Mouse (Mus musculus) midbrain, embryonic 14.5 days (tissue): ENCODE data around the gene Ccl28. TPM values are rescaled to one million over a fixed set of nuclear protein-coding genes. Genes with fewer than 3 reads are reported as not detected.

Source experiments
- ATAC-seq: fragments of 200-750 bp; cut with Nextera tagmentation; 2 replicates; pipeline ENCODE4 v1.8.0; 2017; ENCODE audit warnings: moderate number of reproducible peaks, moderate library complexity; ENCODE audit not compliant: low FRiP score, low TSS enrichment
- DNase-seq: peaks from one replicate; pipeline ENCODE4 v3.0.0-alpha.2; 2015
- H3K27ac ChIP-seq: fragments of 300-500 bp; sonication (generic); replicated peaks from 2 replicates; pipeline ENCODE4 v1.5.1; 2014; ENCODE audit warnings: mild to moderate bottlenecking, low read depth, low read length, moderate library complexity
- H3K27me3 ChIP-seq: fragments of 300-500 bp; sonication (generic); 2 replicates; pipeline ENCODE4 v1.6.1; 2014; ENCODE audit warnings: low read length, control low read depth, mixed read lengths; ENCODE audit not compliant: control insufficient read depth, insufficient read depth
- H3K36me3 ChIP-seq: fragments of 300-500 bp; sonication (generic); 2 replicates; pipeline ENCODE4 v1.6.1; 2014; ENCODE audit warnings: low read length, control low read depth; ENCODE audit not compliant: control insufficient read depth, insufficient read depth
- H3K4me1 ChIP-seq: fragments of 300-500 bp; sonication (generic); 2 replicates; pipeline ENCODE4 v1.6.1; 2014; ENCODE audit warnings: mild to moderate bottlenecking, antibody characterized with exemption, low read length, control low read depth; ENCODE audit not compliant: control insufficient read depth, insufficient read depth
- H3K4me2 ChIP-seq: fragments of 300-500 bp; sonication (generic); 2 replicates; pipeline ENCODE4 v1.6.1; 2014; ENCODE audit warnings: mild to moderate bottlenecking, low read length, moderate library complexity
- H3K4me3 ChIP-seq: fragments of 300-500 bp; sonication (generic); replicated peaks from 2 replicates; pipeline ENCODE4 v1.5.1; 2014; ENCODE audit warnings: low read depth, low read length
- H3K9ac ChIP-seq: fragments of 300-500 bp; sonication (generic); replicated peaks from 2 replicates; pipeline ENCODE4 v1.6.1; 2014; ENCODE audit warnings: mild to moderate bottlenecking, low read length, moderate library complexity
- H3K9me3 ChIP-seq: fragments of 300-500 bp; sonication (generic); 2 replicates; pipeline ENCODE4 v1.6.1; 2016; ENCODE audit warnings: low read length, control low read depth, mixed read lengths; ENCODE audit not compliant: control insufficient read depth
- WGBS: fragments of 180-500 bp; shearing (Covaris S2); extraction: QIAGEN DNeasy Blood & Tissue Kit; methylation state at CpG from one replicate; pipeline ENCODE4 v1.1.7; 2014; 5-methylcytosine and 5-hydroxymethylcytosine counted together
- polyA plus RNA-seq: library from polyadenylated mRNA; unstranded; fragments of >200 nt; fragmentation: Nextera tagmentation; extraction: Ambion mirVana; gene quantifications from 2 replicates; pipeline ENCODE4 v1.2.1, GENCODE M21; 2014

Ccl28 gene
- polyA plus RNA-seq, 1 experiment from 2014 or later = 0.43 TPM

GRCm38 (mm10) chr13:119639302-119639701 is 15.7 kb downstream of the Ccl28 start:
- WGBS = 74% methylated on average over 5 of the region's 5 CpGs
- Histone ChIP-seq H3K36me3 (no peaks in the 10 kb centered on the region), H3K4me3 (no peak overlapping the region), H3K9me3 (no peaks in the 10 kb centered on the region), H3K27ac (no peak overlapping the region), H3K27me3 (no peaks in the 10 kb centered on the region), H3K4me1 (no peaks in the 10 kb centered on the region), H3K4me2 (no peak overlapping the region), H3K9ac (no peak overlapping the region)
- DNase-seq (no peak), ATAC-seq (no peak)

- peak; percentile 83 for DNase-seq
Measured at GRCm38 (mm10) chr13:119640504-119640903, 16.9 kb downstream of the Ccl28 start.

GRCm38 (mm10) chr13:119641145-119641544 is 17.5 kb downstream of the Ccl28 start:
- H3K27ac ChIP-seq = no peak overlapping the region
- 87% methylated on average over 7 of the region's 7 CpGs for WGBS
- H3K36me3 ChIP-seq = no peaks in the 10 kb centered on the region
- no peak for DNase-seq
- H3K4me2 ChIP-seq = no peak overlapping the region
- ATAC-seq = no peak
- H3K4me1 ChIP-seq = no peaks in the 10 kb centered on the region
- no peak overlapping the region for H3K4me3 ChIP-seq
- no peaks in the 10 kb centered on the region for H3K9me3 ChIP-seq
- H3K27me3 ChIP-seq = no peaks in the 10 kb centered on the region
- no peak overlapping the region for H3K9ac ChIP-seq

More at GRCm38 (mm10) chr13:119640504-119640903, 16.9 kb downstream of the Ccl28 start:
- Histone ChIP-seq H3K9me3 (no peaks in the 10 kb centered on the region), H3K36me3 (no peaks in the 10 kb centered on the region), H3K9ac (no peak overlapping the region), H3K4me1 (no peaks in the 10 kb centered on the region), H3K4me3 (no peak overlapping the region), H3K27ac (no peak overlapping the region), H3K4me2 (no peak overlapping the region), H3K27me3 (no peaks in the 10 kb centered on the region)
- whole genome bisulfite sequencing = 36% methylated on average over 4 of the region's 4 CpGs
- ATAC-seq = no peak

- Histone ChIP-seq H3K4me1 (no peaks in the 10 kb centered on the region), H3K9ac (no peak overlapping the region), H3K9me3 (no peaks in the 10 kb centered on the region), H3K4me2 (no peak overlapping the region), H3K4me3 (no peak overlapping the region), H3K27me3 (no peaks in the 10 kb centered on the region), H3K36me3 (no peaks in the 10 kb centered on the region), H3K27ac (no peak overlapping the region)
- no peak for DNase-seq
- ATAC-seq = no peak
- WGBS = 64% methylated on average over 5 of the region's 5 CpGs
Measured at GRCm38 (mm10) chr13:119644769-119645168, 21.1 kb downstream of the Ccl28 start.

GRCm38 (mm10) chr13:119646511-119646910 is 22.9 kb downstream of the Ccl28 start:
- ATAC-seq (no peak), DNase-seq (no peak)
- H3K27me3 ChIP-seq = no peaks in the 10 kb centered on the region
- H3K4me2 ChIP-seq = no peak overlapping the region
- no peaks in the 10 kb centered on the region for H3K36me3 ChIP-seq
- WGBS = 90% methylated on average over 1 of the region's 1 CpGs
- H3K4me1 ChIP-seq = no peaks in the 10 kb centered on the region
- H3K9ac ChIP-seq = no peak overlapping the region
- no peak overlapping the region for H3K27ac ChIP-seq
- H3K9me3 ChIP-seq = no peaks in the 10 kb centered on the region
- no peak overlapping the region for H3K4me3 ChIP-seq

GRCm38 (mm10) chr13:119648891-119649698 is 25.5 kb downstream of the Ccl28 start:
- Histone ChIP-seq H3K4me1 (no peaks in the 10 kb centered on the region), H3K9me3 (no peaks in the 10 kb centered on the region), H3K36me3 (no peaks in the 10 kb centered on the region), H3K27ac (peak overlapping the region; percentile 67), H3K4me2 (peak overlapping the region; percentile 15; the same call in 1 of the 2 replicates), H3K4me3 (no peak overlapping the region), H3K9ac (no peak overlapping the region), H3K27me3 (no peaks in the 10 kb centered on the region)
- no peak for ATAC-seq
- DNase-seq = peak; percentile 52
- WGBS = 44% methylated on average over 15 of the region's 15 CpGs

GRCm38 (mm10) chr13:119649699-119650046 is 26.1 kb downstream of the Ccl28 start:
- H3K9ac ChIP-seq = no peak overlapping the region

GRCm38 (mm10) chr13:119654734-119655133 is 31.1 kb downstream of the Ccl28 start:
- ATAC-seq (no peak), DNase-seq (no peak)
- H3K36me3 ChIP-seq = no peaks in the 10 kb centered on the region
- WGBS = 94% methylated on average over 2 of the region's 2 CpGs
- no peaks in the 10 kb centered on the region for H3K4me1 ChIP-seq
- no peaks in the 10 kb centered on the region for H3K27me3 ChIP-seq
- H3K4me2 ChIP-seq = no peak overlapping the region
- H3K9me3 ChIP-seq = no peaks in the 10 kb centered on the region
- no peak overlapping the region for H3K4me3 ChIP-seq
- H3K9ac ChIP-seq = no peak overlapping the region
- H3K27ac ChIP-seq = no peak overlapping the region

More at GRCm38 (mm10) chr13:119649699-119650046, 26.1 kb downstream of the Ccl28 start:
- WGBS = 80% methylated on average over 1 of the region's 1 CpGs
- Histone ChIP-seq H3K4me2 (peak overlapping the region; percentile 15; the same call in 1 of the 2 replicates), H3K27ac (peak overlapping the region; percentile 67), H3K9me3 (no peaks in the 10 kb centered on the region), H3K4me1 (no peaks in the 10 kb centered on the region), H3K4me3 (no peak overlapping the region), H3K36me3 (no peaks in the 10 kb centered on the region), H3K27me3 (no peaks in the 10 kb centered on the region)
- ATAC-seq (no peak), DNase-seq (no peak)

GRCm38 (mm10) chr13:119656246-119656645 is 32.6 kb downstream of the Ccl28 start:
- DNase-seq (no peak), ATAC-seq (no peak)
- H3K9me3 ChIP-seq = no peaks in the 10 kb centered on the region
- no peak overlapping the region for H3K4me3 ChIP-seq
- H3K9ac ChIP-seq = no peak overlapping the region
- no peak overlapping the region for H3K27ac ChIP-seq
- no peaks in the 10 kb centered on the region for H3K27me3 ChIP-seq
- H3K36me3 ChIP-seq = no peaks in the 10 kb centered on the region
- 82% methylated on average over 2 of the region's 2 CpGs for WGBS
- no peaks in the 10 kb centered on the region for H3K4me1 ChIP-seq
- no peak overlapping the region for H3K4me2 ChIP-seq
